ENCODE assay signal across 1 mouse cellular context in the genomic region with DNA sequence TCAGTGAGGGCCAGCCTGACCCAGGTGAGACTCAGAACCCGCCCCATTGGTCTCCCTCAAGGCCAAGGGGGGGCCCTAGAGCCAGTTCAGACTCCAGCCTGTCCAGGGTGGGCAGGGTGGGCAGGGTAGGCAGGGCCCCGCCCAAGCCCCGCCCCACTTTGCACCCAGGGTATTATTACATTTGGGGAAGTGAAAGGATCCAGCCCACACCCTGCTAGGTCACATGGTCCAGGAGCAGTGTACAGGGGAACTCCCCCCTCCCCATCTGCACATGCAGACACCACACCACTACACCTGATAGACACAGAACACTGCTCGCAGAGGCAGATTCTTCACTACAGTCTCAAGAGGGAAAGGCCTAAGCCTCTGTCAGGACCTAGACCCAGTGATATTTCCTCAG.
TF ChIP-seq lines count a peak whose summit lies in the region.

No protein-coding gene starts in this region.

TF ChIP-seq in CH12.LX, 34 proteins besides CTCF, POLR2A, EP300 and RAD21 (continued from another document):
- TF ChIP-seq ZKSCAN1 (IDR thresholded peaks at IDR 0.05; ENCODE audit: borderline replicate concordance, low read depth, low read length) (no peak), JUN (IDR thresholded peaks at IDR 0.05; ENCODE audit: insufficient read depth, low read depth, low read length) (no peak), NRF1 (IDR thresholded peaks at IDR 0.05; ENCODE audit: low read depth, low read length) (no peak), USF1 (IDR thresholded peaks at IDR 0.05; ENCODE audit: low read depth, low read length) (peak; percentile 88), TCF12 (IDR thresholded peaks at IDR 0.05; ENCODE audit: low read depth, low read length) (peak; percentile 78), ELF1 (IDR thresholded peaks at IDR 0.05; ENCODE audit: low read depth, low read length) (no peak), MYC (IDR thresholded peaks at IDR 0.05; ENCODE audit: low read depth, low read length) (peak; percentile 90), SMC3 (IDR thresholded peaks at IDR 0.05; ENCODE audit: low read depth, low read length) (no peak), BHLHE40 (IDR thresholded peaks at IDR 0.05; ENCODE audit: low read depth, low read length) (peak; percentile 89), UBTF (IDR thresholded peaks at IDR 0.05; ENCODE audit: low read depth, low read length) (no peak), CHD1 (IDR thresholded peaks at IDR 0.05; ENCODE audit: low read depth, low read length) (no peak), USF2 (conservative IDR thresholded peaks at IDR 0.05; ENCODE audit: low read depth, low read length) (peak; percentile 83), ZNF384 (IDR thresholded peaks at IDR 0.05; ENCODE audit: low read depth, low read length) (no peak), RCOR1 (conservative IDR thresholded peaks at IDR 0.05; ENCODE audit: low read depth, low read length) (0 out of 2 replicates have a peak, but pooled peaks have one; percentile 40), PAX5 (IDR thresholded peaks at IDR 0.05; ENCODE audit: low read length) (no peak), MEF2A (IDR thresholded peaks at IDR 0.05; ENCODE audit: borderline replicate concordance, low read depth, low read length) (peak; percentile 75; the same call in 1 of the 2 replicates), KAT2A (IDR thresholded peaks at IDR 0.05; ENCODE audit: insufficient replicate concordance, low read length) (no peak), SIN3A (IDR thresholded peaks at IDR 0.05; ENCODE audit: low read length) (peak; percentile 61; the same call in 1 of the 2 replicates), MAZ (IDR thresholded peaks at IDR 0.05; ENCODE audit: low read depth, low read length) (peak; percentile 96), E2F4 (IDR thresholded peaks at IDR 0.05; ENCODE audit: insufficient replicate concordance, low read depth, low read length) (no peak), GABPA (IDR thresholded peaks at IDR 0.05; ENCODE audit: insufficient replicate concordance, low read depth, low read length) (no peak), MXI1 (IDR thresholded peaks at IDR 0.05; ENCODE audit: low read depth, low read length) (peak; percentile 64; the same call in 1 of the 2 replicates), ETS1 (conservative IDR thresholded peaks at IDR 0.05; ENCODE audit: low read depth, low read length) (peak; percentile 87), ZMIZ1 (IDR thresholded peaks at IDR 0.05; ENCODE audit: low read depth, low read length) (no peak), IRF4 (IDR thresholded peaks at IDR 0.05; ENCODE audit: low read depth, low read length) (peak; percentile 95), MAX (IDR thresholded peaks at IDR 0.05; ENCODE audit: low read length) (peak; percentile 91), JUND (conservative IDR thresholded peaks at IDR 0.05; ENCODE audit: low read depth, low read length) (no peak), CHD2 (IDR thresholded peaks at IDR 0.05; ENCODE audit: low read length) (peak; percentile 45; the same call in 1 of the 2 replicates), MAFK (IDR thresholded peaks at IDR 0.05; ENCODE audit: insufficient replicate concordance, low read length) (no peak)
